Mouse (Mus musculus) kidney, embryonic 16.5 days (tissue): ENCODE measurements around the gene Ccdc174. TPM values are rescaled to one million over a fixed set of nuclear protein-coding genes. Genes with fewer than 3 reads are reported as not detected.
"Not testable (repeated sequence)": the region's sequence is repeated elsewhere in the genome, so short reads cannot be mapped to it uniquely, and the experiment has no call there.

ENCODE experiments used
- ATAC-seq: fragments of 200-750 bp; cut with Nextera tagmentation; 2 replicates; pipeline ENCODE4 v1.8.0; 2017; ENCODE audit warnings: moderate TSS enrichment; ENCODE audit not compliant: low FRiP score, low TSS enrichment
- H3K27ac ChIP-seq: fragments of 300-500 bp; sonication (generic); 2 replicates; pipeline ENCODE4 v1.5.1; 2014; ENCODE audit warnings: low read length
- H3K27me3 ChIP-seq: fragments of 300-500 bp; sonication (generic); 2 replicates; pipeline ENCODE4 v1.6.1; 2014; ENCODE audit warnings: low read length, control low read depth, mixed read lengths; ENCODE audit not compliant: insufficient read depth
- H3K36me3 ChIP-seq: fragments of 300-500 bp; sonication (generic); 2 replicates; pipeline ENCODE4 v1.6.1; 2014; ENCODE audit warnings: low read length, control low read depth, mixed read lengths; ENCODE audit not compliant: insufficient read depth
- H3K4me1 ChIP-seq: fragments of 300-500 bp; sonication (generic); 2 replicates; pipeline ENCODE4 v1.6.1; 2014; ENCODE audit warnings: low read length, control low read depth, mixed read lengths; ENCODE audit not compliant: insufficient read depth
- H3K4me2 ChIP-seq: fragments of 300-500 bp; sonication (generic); replicated peaks from 2 replicates; pipeline ENCODE4 v1.6.1; 2014; ENCODE audit warnings: low read depth, low read length
- H3K4me3 ChIP-seq: fragments of 300-500 bp; sonication (generic); 2 replicates; pipeline ENCODE4 v1.5.1; 2014; ENCODE audit warnings: mild to moderate bottlenecking, low read length
- H3K9ac ChIP-seq: fragments of 300-500 bp; sonication (generic); replicated peaks from 2 replicates; pipeline ENCODE4 v1.6.1; 2014; ENCODE audit warnings: low read length
- H3K9me3 ChIP-seq: fragments of 300-500 bp; sonication (generic); 2 replicates; pipeline ENCODE4 v1.6.1; 2016; ENCODE audit warnings: low read length, control low read depth
- WGBS: fragments of 180-500 bp; shearing (Covaris S2); extraction: QIAGEN DNeasy Blood & Tissue Kit; methylation state at CpG from one replicate; pipeline ENCODE4 v1.1.7; 2014; 5-methylcytosine and 5-hydroxymethylcytosine counted together
- polyA plus RNA-seq: library from polyadenylated mRNA; unstranded; fragments of >200 nt; fragmentation: Nextera tagmentation; extraction: Ambion mirVana; gene quantifications from 2 replicates; pipeline ENCODE4 v1.2.1, GENCODE M21; 2015

Ccdc174 gene
- polyA plus RNA-seq, 1 experiment from 2014 or later, result 26.7 TPM

DNA sequence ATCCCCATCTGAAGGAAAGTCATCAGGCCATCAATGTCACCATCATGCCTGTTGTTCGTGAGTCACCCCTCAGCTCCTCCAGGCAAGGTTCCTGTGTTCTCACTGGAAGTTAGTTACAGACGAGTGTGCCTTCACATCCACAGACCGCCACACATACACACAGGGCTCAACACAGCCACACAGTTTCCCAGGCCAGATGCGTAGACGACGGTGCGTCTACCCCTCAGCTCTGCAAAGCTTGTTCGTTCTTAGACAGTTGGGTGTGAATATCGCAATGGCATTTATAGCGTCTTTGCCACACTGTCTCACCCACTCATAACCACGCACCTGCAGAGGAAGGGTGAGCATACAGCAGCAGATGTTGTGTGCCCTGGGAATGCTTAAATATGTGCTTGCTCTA, 12.3 kb upstream of the Ccdc174 start:
- no peaks in the 10 kb centered on the region for H3K4me1 ChIP-seq
- no peak for ATAC-seq
- H3K27me3 ChIP-seq, result no peaks in the 10 kb centered on the region; the same call in 1 of the 2 replicates
- WGBS, result 84% methylated on average over 11 of the region's 11 CpGs
- no peak overlapping the region for H3K27ac ChIP-seq
- H3K9ac ChIP-seq, result no peak overlapping the region
- H3K9me3 ChIP-seq, result 0 out of 2 replicates have a peak, but pooled peaks cover 3% of the 10 kb centered on the region
- H3K36me3 ChIP-seq, result no peaks in the 10 kb centered on the region
- no peak overlapping the region for H3K4me2 ChIP-seq
- H3K4me3 ChIP-seq, result no peak overlapping the region

DNA sequence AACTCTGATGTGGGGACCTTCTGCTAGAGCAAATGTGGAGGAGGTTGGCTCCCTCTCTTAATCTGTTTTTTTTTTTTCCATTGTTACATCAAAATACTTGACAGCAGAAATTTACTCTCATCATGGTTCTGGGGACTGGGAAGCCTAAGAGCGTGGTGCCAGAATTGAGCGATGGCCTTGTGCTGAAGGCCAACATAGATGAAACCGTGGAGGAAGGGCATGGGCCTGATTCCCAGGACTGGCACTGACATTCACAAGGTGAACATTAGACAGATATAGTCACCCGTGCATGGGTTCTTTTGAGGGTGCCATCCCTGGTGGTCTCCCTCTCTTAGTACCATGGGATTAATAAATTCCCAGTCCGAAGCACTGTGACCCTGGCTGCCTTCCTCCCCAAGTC, 9.8 kb upstream of the Ccdc174 start:
- Histone ChIP-seq H3K4me3 (no peak overlapping the region), H3K4me2 (no peak overlapping the region), H3K9me3 (no peaks in the 10 kb centered on the region), H3K9ac (no peak overlapping the region), H3K27ac (no peak overlapping the region), H3K27me3 (no peaks in the 10 kb centered on the region; the same call in 1 of the 2 replicates), H3K4me1 (no peaks in the 10 kb centered on the region), H3K36me3 (no peaks in the 10 kb centered on the region)
- no peak for ATAC-seq
- WGBS, result 86% methylated on average over 5 of the region's 5 CpGs

DNA sequence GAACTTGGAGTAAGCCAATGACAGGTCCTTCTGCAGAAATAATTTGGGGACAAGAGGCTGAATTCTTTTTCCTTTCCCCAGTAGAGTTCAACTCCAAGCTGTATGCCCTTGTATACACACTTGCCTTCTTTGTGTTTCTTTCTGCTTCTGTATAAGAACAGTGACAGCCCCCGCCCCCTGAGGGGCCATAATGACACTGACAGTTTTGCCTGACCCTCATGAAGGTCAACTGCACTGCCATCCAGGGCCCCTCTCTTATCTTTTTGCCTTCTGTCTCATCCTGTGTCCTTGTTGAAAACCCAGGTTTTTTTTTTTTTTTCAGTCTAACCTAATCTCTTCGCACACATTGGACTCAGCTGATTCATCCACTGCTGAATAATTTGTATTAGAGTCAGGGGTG, 5.1 kb upstream of the Ccdc174 start:
- no peaks in the 10 kb centered on the region for H3K9me3 ChIP-seq
- no peak for ATAC-seq
- no peaks in the 10 kb centered on the region; the same call in 1 of the 2 replicates for H3K27me3 ChIP-seq
- no peak overlapping the region for H3K9ac ChIP-seq
- no peak overlapping the region for H3K4me3 ChIP-seq
- WGBS, result 58% methylated on average over 2 of the region's 2 CpGs
- H3K27ac ChIP-seq, result no peak overlapping the region
- H3K4me1 ChIP-seq, result no peaks in the 10 kb centered on the region
- H3K4me2 ChIP-seq, result no peak overlapping the region
- no peaks in the 10 kb centered on the region for H3K36me3 ChIP-seq

DNA sequence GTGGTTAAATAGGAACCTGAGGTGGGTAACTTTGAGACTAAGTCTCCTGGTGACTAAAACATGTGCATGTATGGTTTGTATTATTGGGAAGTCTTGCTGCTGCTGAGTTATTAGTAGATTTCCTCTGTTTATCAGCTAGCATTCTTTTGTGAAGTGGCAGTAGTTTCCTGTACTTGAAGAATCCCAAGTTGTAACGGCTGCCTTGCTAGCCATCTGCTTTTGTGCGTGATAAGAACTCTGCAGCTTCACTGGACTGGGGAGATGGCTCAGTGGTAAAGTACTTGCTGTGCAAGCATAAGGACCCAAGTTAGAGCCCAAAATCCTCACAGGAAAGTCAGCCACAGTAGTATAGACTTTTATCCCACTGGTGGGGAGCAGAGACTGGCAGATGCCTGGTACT, 6.0 kb downstream of the Ccdc174 start:
- WGBS, result 75% methylated on average over 2 of the region's 2 CpGs
- Histone ChIP-seq H3K27me3 (no peaks in the 10 kb centered on the region), H3K36me3 (peaks cover 43% of the 10 kb centered on the region), H3K4me3 (no peak overlapping the region), H3K9me3 (no peaks in the 10 kb centered on the region), H3K4me2 (no peak overlapping the region), H3K27ac (no peak overlapping the region), H3K9ac (no peak overlapping the region), H3K4me1 (peaks cover 2% of the 10 kb centered on the region)
- no peak for ATAC-seq

DNA sequence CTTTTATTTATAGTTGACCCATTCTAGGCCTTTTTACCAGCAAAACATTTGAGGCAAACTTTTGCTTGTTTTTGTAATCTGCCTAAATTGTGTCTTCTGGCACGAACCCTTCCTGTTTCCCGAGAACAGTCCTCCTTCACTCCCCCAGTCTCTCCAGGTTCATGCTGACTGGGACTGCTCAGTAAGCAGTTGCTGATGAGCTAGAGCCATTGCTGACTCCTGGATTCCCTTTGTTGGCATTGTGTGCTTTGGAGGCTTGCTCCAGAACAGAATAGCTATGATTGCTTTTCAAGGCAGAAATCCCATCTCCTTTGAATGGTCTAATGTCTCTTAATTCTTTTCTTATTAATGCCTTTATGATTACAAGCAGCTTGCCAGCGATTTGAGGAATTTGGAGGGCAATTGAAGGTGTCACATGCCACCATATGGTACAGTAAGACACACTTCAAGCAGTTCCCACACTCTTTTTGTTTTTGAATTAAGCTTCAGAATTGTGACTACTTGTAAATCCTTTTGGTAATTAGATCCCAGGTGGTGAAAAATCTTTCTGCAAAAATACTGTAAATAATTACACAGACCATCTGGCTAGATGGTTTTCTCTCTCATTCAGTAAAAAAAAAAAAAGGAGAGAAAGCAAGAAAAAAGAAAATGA, 11.5 kb downstream of the Ccdc174 start:
- H3K27me3 ChIP-seq, result no peaks in the 10 kb centered on the region
- peaks cover 58% of the 10 kb centered on the region for H3K36me3 ChIP-seq
- no peak for ATAC-seq
- no peaks in the 10 kb centered on the region for H3K9me3 ChIP-seq
- 69% methylated on average over 3 of the region's 3 CpGs for WGBS
- H3K27ac ChIP-seq, result no peak overlapping the region
- H3K4me2 ChIP-seq, result no peak overlapping the region
- no peaks in the 10 kb centered on the region for H3K4me1 ChIP-seq
- H3K9ac ChIP-seq, result no peak overlapping the region
- no peak overlapping the region for H3K4me3 ChIP-seq

DNA sequence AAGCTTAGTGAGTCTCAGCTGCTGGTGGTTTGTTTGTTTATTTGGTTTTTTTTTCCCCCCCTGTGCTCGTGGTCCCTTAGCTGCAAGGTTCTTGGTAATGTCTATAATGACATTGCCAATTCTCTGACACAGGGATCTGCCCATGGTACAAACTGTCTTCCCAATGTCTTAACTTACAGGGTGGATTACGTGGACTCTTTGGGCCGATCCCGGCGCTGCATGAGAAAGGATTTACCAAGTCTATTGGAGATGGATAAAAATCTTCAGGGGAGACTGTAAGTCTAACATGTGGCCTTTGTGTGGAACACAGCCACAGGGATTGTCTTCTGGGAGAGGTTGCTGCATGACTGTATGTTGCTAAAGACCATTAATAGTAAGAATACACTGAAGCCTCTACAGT, 12.8 kb downstream of the Ccdc174 start:
- no peaks in the 10 kb centered on the region for H3K4me1 ChIP-seq
- no peak overlapping the region for H3K4me3 ChIP-seq
- H3K36me3 ChIP-seq, result peaks cover 64% of the 10 kb centered on the region
- no peak overlapping the region for H3K4me2 ChIP-seq
- H3K9ac ChIP-seq, result no peak overlapping the region
- H3K27me3 ChIP-seq, result no peaks in the 10 kb centered on the region
- 89% methylated on average over 5 of the region's 5 CpGs for WGBS
- no peaks in the 10 kb centered on the region for H3K9me3 ChIP-seq
- ATAC-seq, result no peak
- no peak overlapping the region for H3K27ac ChIP-seq

DNA sequence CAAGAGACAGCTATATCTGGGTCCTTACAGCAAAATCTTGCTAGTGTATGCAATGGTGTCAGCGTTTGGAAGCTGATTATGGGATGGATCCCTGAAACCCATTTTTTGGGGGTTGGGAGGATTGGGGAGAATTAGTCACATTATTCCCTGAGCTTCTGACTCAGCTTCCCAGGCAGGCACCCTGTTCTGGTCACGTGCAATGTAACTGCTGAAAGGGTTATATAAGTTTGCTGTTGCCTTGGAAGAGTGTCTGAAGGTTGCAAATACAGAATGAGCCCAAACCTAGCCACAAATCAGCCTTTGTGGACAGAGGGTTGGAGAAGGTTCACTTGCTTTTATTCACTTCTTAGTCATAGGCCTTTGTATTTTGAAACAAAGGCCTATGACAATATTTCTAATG, 13.9 kb downstream of the Ccdc174 start:
- ATAC-seq, result no peak
- Histone ChIP-seq H3K9ac (no peak overlapping the region), H3K4me1 (no peaks in the 10 kb centered on the region), H3K36me3 (peaks cover 62% of the 10 kb centered on the region), H3K27me3 (no peaks in the 10 kb centered on the region), H3K4me2 (no peak overlapping the region), H3K4me3 (no peak overlapping the region), H3K27ac (no peak overlapping the region), H3K9me3 (no peaks in the 10 kb centered on the region)
- 92% methylated on average over 2 of the region's 2 CpGs for WGBS

DNA sequence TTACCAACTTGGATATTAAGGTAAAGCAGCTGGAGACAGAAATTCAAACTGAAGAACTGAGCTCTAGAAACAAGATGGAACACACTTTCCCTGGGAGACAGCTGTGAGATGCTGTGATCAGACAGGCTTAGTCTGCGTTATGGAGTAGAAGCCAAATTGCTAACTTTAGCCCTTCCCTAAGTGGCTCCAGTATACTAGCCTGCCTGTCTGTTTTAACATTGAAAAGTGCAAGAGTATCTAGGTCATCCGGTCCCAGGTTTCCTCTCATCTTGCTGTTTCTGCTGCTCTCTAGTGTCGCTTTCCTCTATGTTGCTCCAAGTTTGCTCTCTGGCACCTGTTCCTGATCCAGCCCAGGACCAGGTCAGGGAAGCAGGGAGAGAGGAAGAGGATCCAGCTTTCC, 18.9 kb downstream of the Ccdc174 start:
- no peak for ATAC-seq
- Histone ChIP-seq H3K4me2 (no peak overlapping the region), H3K4me1 (no peaks in the 10 kb centered on the region), H3K36me3 (peaks cover 64% of the 10 kb centered on the region), H3K9me3 (no peaks in the 10 kb centered on the region), H3K9ac (no peak overlapping the region), H3K4me3 (no peak overlapping the region), H3K27me3 (no peaks in the 10 kb centered on the region), H3K27ac (no peak overlapping the region)
- WGBS, result 91% methylated on average over 3 of the region's 3 CpGs

DNA sequence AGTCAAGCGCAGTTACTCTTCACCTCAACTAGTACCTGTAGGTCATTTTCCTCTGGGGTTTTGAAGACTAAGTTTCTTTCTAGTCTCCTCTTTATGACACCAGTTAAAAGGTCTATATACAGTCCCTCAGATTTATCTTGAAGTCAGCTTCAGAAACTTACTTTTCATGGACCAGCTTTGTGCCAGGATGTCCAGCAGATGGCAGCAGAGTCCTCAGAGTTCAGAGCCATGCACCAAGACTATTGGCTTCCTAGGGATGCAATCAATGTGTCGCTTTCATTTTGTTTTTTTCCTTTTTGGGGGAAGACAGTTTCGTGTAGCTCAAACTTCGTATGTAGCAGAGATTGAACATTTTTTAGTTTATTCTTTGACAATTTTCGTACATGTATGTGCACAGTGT, 23.7 kb downstream of the Ccdc174 start:
- no peak overlapping the region for H3K27ac ChIP-seq
- no peak overlapping the region for H3K4me3 ChIP-seq
- H3K4me2 ChIP-seq, result no peak overlapping the region
- ATAC-seq, result 0 out of 2 replicates have a peak, but pooled peaks have one; percentile 70
- 35% methylated on average over 5 of the region's 5 CpGs for WGBS
- H3K36me3 ChIP-seq, result peaks cover 33% of the 10 kb centered on the region
- no peaks in the 10 kb centered on the region for H3K4me1 ChIP-seq
- H3K9me3 ChIP-seq, result no peaks in the 10 kb centered on the region
- H3K9ac ChIP-seq, result no peak overlapping the region
- H3K27me3 ChIP-seq, result no peaks in the 10 kb centered on the region

DNA sequence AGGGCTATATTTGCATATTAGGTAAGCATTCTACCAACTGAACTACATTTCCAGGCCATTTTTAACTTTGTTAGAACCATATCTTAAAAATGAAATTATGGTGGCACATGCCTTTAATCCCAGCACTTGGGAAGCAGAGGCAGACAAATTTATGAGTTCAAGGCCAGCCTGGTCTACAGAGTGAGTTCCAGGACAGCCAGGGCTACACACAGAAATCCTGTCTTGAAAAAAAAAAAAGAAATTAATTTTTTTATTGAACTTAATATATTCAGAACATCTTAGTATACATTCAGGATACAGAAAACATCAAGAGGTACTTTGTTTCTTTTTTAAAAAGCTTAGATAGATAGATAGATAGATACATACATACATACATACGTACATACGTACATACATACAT, 24.7 kb downstream of the Ccdc174 start, which contains the start of gene 4930590J08Rik:
4930590J08Rik (plus strand) TSS at position 301 of the 400 bp plus-strand sequence.
- not testable (repeated sequence) for ATAC-seq, H3K9ac ChIP-seq, H3K4me3 ChIP-seq, H3K27ac ChIP-seq, H3K4me2 ChIP-seq, H3K9me3 ChIP-seq, H3K4me1 ChIP-seq, H3K27me3 ChIP-seq
- WGBS, result 95% methylated on average over 2 of the region's 2 CpGs
- H3K36me3 ChIP-seq, result peaks cover 28% of the 10 kb centered on the region
